Comparison of ENCODE assay signal across 14 mouse cellular contexts in genomic region chr1:39758244-39758643, GRCm38 (mm10). TPM values are rescaled to one million over a fixed set of nuclear protein-coding genes. Genes with fewer than 3 reads are reported as not detected.
A peak's percentile ranks its signal among the peaks of the same experiment; 100 is the strongest.
DNase-seq lines count a peak whose midpoint lies in the region; ATAC-seq and TF ChIP-seq lines count a peak whose summit lies in the region.
"Had no signal": no experiment of that assay in that cellular context is flagged by ENCODE, and none has a peak within 500 bp of the region (broad histone marks: within the 10 kb centered on the region; RNA-seq: fewer than 3 reads in every experiment).

No protein-coding gene starts in this region.

- ATAC-seq in heart, embryonic 12.5 days (ENCODE audit: insufficient number of reproducible peaks, low FRiP score) = no peak
- ATAC-seq in neural tube, embryonic 15.5 days (ENCODE audit: low FRiP score) = no peak
- ATAC-seq in midbrain, embryonic 15.5 days (replicated peaks) = no peak
- ATAC-seq: liver, embryonic 12.5 days; midbrain, embryonic 13.5 days had no signal

- no peak overlapping the region for H3K9ac ChIP-seq in heart, embryonic 12.5 days
- H3K9ac ChIP-seq in neural tube, embryonic 15.5 days (replicated peaks) = no peak overlapping the region
- no peak overlapping the region for H3K9ac ChIP-seq in midbrain, embryonic 15.5 days
- H3K9ac ChIP-seq: hindbrain, embryonic 12.5 days; liver, embryonic 12.5 days; midbrain, embryonic 13.5 days had no signal

- no peak overlapping the region for H3K27ac ChIP-seq in heart, embryonic 12.5 days (ENCODE audit: poor library complexity, severe bottlenecking)
- H3K27ac ChIP-seq in neural tube, embryonic 15.5 days (replicated peaks) = no peak overlapping the region
- no peak overlapping the region for H3K27ac ChIP-seq in layer of hippocampus, adult 2 months
- no peak overlapping the region for H3K27ac ChIP-seq in midbrain, embryonic 15.5 days
- H3K27ac ChIP-seq: hindbrain, embryonic 12.5 days; liver, embryonic 12.5 days; midbrain, embryonic 13.5 days had no signal

- no peak overlapping the region for H3K4me3 ChIP-seq in heart, embryonic 12.5 days
- no peak overlapping the region for H3K4me3 ChIP-seq in neural tube, embryonic 15.5 days (replicated peaks)
- no peak overlapping the region for H3K4me3 ChIP-seq in layer of hippocampus, adult 2 months
- no peak overlapping the region for H3K4me3 ChIP-seq in midbrain, embryonic 15.5 days
- H3K4me3 ChIP-seq: hindbrain, embryonic 12.5 days; liver, embryonic 12.5 days; midbrain, embryonic 13.5 days had no signal

- no peaks in the 10 kb centered on the region for H3K36me3 ChIP-seq in heart, embryonic 12.5 days
- H3K36me3 ChIP-seq in neural tube, embryonic 15.5 days = no peaks in the 10 kb centered on the region
- H3K36me3 ChIP-seq in midbrain, embryonic 15.5 days (replicated peaks) = no peaks in the 10 kb centered on the region
- H3K36me3 ChIP-seq: hindbrain, embryonic 12.5 days; liver, embryonic 12.5 days; midbrain, embryonic 13.5 days had no signal

- no peak for TF ChIP-seq CTCF in layer of hippocampus, adult 2 months (conservative IDR thresholded peaks at IDR 0.05)

- WGBS in heart, embryonic 12.5 days = 70% methylated on average over 9 of the region's 9 CpGs
- WGBS in neural tube, embryonic 15.5 days = 74% methylated on average over 9 of the region's 9 CpGs
- 80% methylated on average over 9 of the region's 9 CpGs for WGBS in midbrain, embryonic 15.5 days

- H3K4me1 ChIP-seq in heart, embryonic 12.5 days (replicated peaks) = peaks cover 45% of the 10 kb centered on the region
- H3K4me1 ChIP-seq in neural tube, embryonic 15.5 days = peaks cover 16% of the 10 kb centered on the region
- H3K4me1 ChIP-seq in midbrain, embryonic 15.5 days = peaks cover 13% of the 10 kb centered on the region

- DNase-seq in heart, adult 11 months = peak; percentile 98
- DNase-seq in gastrocnemius, postnatal 10 days = peak; percentile 42
- peak; percentile 59 for DNase-seq in heart, postnatal 4 days
- DNase-seq in lung, postnatal 36 days = peak; percentile 66
- DNase-seq in layer of hippocampus, adult 2 months (ENCODE audit: low spot score in 2 of 2) = no peak
- DNase-seq: layer of hippocampus, postnatal 36 days; thymus, postnatal 36 days had no signal

- H3K4me2 ChIP-seq in heart, embryonic 12.5 days = no peak overlapping the region
- H3K4me2 ChIP-seq in neural tube, embryonic 15.5 days = no peak overlapping the region
- no peak overlapping the region for H3K4me2 ChIP-seq in midbrain, embryonic 15.5 days
- H3K4me2 ChIP-seq: hindbrain, embryonic 12.5 days; liver, embryonic 12.5 days; midbrain, embryonic 13.5 days had no signal

- H3K9me3 ChIP-seq in heart, embryonic 12.5 days (replicated peaks) = no peaks in the 10 kb centered on the region
- H3K9me3 ChIP-seq in neural tube, embryonic 15.5 days (replicated peaks) = no peaks in the 10 kb centered on the region
- no peaks in the 10 kb centered on the region for H3K9me3 ChIP-seq in midbrain, embryonic 15.5 days
- H3K9me3 ChIP-seq: hindbrain, embryonic 12.5 days; liver, embryonic 12.5 days; midbrain, embryonic 13.5 days had no signal

- no peaks in the 10 kb centered on the region for H3K27me3 ChIP-seq in heart, embryonic 12.5 days (replicated peaks)
- no peaks in the 10 kb centered on the region for H3K27me3 ChIP-seq in neural tube, embryonic 15.5 days (replicated peaks)
- H3K27me3 ChIP-seq in midbrain, embryonic 15.5 days (replicated peaks) = no peaks in the 10 kb centered on the region
- H3K27me3 ChIP-seq: liver, embryonic 12.5 days; midbrain, embryonic 13.5 days had no signal

RNA-seq across cellular contexts. Expression of gene Rfx8, which starts 37.4 kb away (rescaled TPM):
- 0.69 and 1.2 TPM in 2 replicates for polyA plus RNA-seq in heart, embryonic 12.5 days (2016; fragmentation: Nextera tagmentation; extraction: Ambion mirVana)
- total RNA-seq in gastrocnemius, postnatal 10 days (2021) = under 1 TPM; 0.25 to 0.45 TPM
- under 1 TPM; 0.57 to 0.72 TPM for total RNA-seq in heart, postnatal 4 days (2021)
- 0.14 and 0.27 TPM in 2 replicates for polyA plus RNA-seq in neural tube, embryonic 15.5 days (2015; fragmentation: Nextera tagmentation; extraction: Ambion mirVana)
- total RNA-seq in layer of hippocampus, adult 2 months (2021) = under 1 TPM; 0.22 to 0.51 TPM
- polyA plus RNA-seq in midbrain, embryonic 15.5 days (2015; fragmentation: Nextera tagmentation; extraction: Ambion mirVana) = 0.31 and 0.32 TPM in 2 replicates

RNA-seq across cellular contexts. Expression of gene Gm3646, which starts 46.9 kb away (rescaled TPM):
- 0.82 and 1.8 TPM in 2 replicates for polyA plus RNA-seq in heart, embryonic 12.5 days (2016; fragmentation: Nextera tagmentation; extraction: Ambion mirVana)
- total RNA-seq in gastrocnemius, postnatal 10 days (2021) = 1 to 10 TPM in 1 of 2 experiments, under 1 TPM in 1; 0.95 to 2.3 TPM
- 1 to 10 TPM; 8.2 to 8.6 TPM for total RNA-seq in heart, postnatal 4 days (2021)
- polyA plus RNA-seq in neural tube, embryonic 15.5 days (2015; fragmentation: Nextera tagmentation; extraction: Ambion mirVana) = not detected in 2 replicates
- not detected for total RNA-seq in layer of hippocampus, adult 2 months (2021)
- polyA plus RNA-seq in midbrain, embryonic 15.5 days (2015; fragmentation: Nextera tagmentation; extraction: Ambion mirVana) = not detected in 2 replicates
- total RNA-seq: common myeloid progenitor, adult 5-6 weeks; layer of hippocampus, postnatal 36 days had no signal
- polyA plus RNA-seq: hindbrain, embryonic 12.5 days; liver, embryonic 12.5 days; midbrain, embryonic 13.5 days had no signal

Comparison
In these comparisons a context has a peak if more than half of its experiments do, and no peak if none do; other contexts are left out.
1. DNase-seq: peak in heart, adult 11 months (single experiment), gastrocnemius, postnatal 10 days (single experiment), heart, postnatal 4 days (single experiment) and lung, postnatal 36 days (single experiment); none in layer of hippocampus, adult 2 months (0 of 2).